Mouse (Mus musculus) layer of hippocampus, adult 2 months (tissue): ENCODE data around the gene Marc2. TPM values are rescaled to one million over a fixed set of nuclear protein-coding genes. Genes with fewer than 3 reads are reported as not detected.

ENCODE experiments used
- DNase-seq, 2 experiments: peaks; one replicate each; pipeline ENCODE4 v3.0.0; 2022; ENCODE audit warnings: low spot score in 2 of 2
- H3K27ac ChIP-seq: fragments of 200-600 bp; 2 replicates; pipeline ENCODE4 v1.8.1; 2022
- H3K4me3 ChIP-seq: fragments of 200-600 bp; 2 replicates; pipeline ENCODE4 v1.8.1; 2022; ENCODE audit warnings: mild to moderate bottlenecking
- CTCF ChIP-seq: fragments of 200-600 bp; conservative IDR thresholded peaks from 2 replicates; pipeline ENCODE4 v1.8.1; 2022; ENCODE audit warnings: antibody characterized with exemption, mild to moderate bottlenecking, moderate library complexity
- total RNA-seq, 2 experiments: library from RNA; stranded (reverse); gene quantifications; 2 replicates each; pipeline ENCODE4 v1.2.3; 2021

The Marc2 gene
- total RNA-seq, 2 experiments from 2014 or later: 103 to 120 TPM

DNA sequence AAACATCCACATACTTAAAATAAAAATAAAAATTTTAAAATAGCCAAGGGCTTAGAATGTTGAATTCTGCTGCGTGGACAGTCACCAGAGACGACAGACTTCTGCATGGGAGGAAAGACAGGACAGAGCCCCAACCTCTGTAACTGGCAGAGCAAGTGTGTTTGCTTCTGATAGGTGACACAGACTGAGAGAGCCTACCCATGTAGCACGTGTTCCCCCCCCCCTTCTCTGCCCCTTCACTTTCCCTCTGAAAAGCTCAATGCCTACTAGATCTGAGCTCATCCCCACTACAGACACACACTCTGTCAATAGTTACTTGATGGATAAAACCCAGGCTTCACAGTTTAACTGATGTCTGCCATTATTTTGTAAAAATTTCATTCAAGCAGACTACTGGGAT lies 722 bp upstream of the Marc2 start:
- no peak overlapping the region for H3K4me3 ChIP-seq
- DNase-seq: no peak
- no peak overlapping the region for H3K27ac ChIP-seq
- TF ChIP-seq CTCF: no peak

GRCm38 (mm10) chr1:184845111-184846071 lies 860 bp downstream of the Marc2 start:
- TF ChIP-seq CTCF: no peak
- peak overlapping the region; percentile 96 for H3K27ac ChIP-seq
- peak overlapping the region; percentile 93 for H3K4me3 ChIP-seq
- peak; percentile 82 to 85 for DNase-seq

DNA sequence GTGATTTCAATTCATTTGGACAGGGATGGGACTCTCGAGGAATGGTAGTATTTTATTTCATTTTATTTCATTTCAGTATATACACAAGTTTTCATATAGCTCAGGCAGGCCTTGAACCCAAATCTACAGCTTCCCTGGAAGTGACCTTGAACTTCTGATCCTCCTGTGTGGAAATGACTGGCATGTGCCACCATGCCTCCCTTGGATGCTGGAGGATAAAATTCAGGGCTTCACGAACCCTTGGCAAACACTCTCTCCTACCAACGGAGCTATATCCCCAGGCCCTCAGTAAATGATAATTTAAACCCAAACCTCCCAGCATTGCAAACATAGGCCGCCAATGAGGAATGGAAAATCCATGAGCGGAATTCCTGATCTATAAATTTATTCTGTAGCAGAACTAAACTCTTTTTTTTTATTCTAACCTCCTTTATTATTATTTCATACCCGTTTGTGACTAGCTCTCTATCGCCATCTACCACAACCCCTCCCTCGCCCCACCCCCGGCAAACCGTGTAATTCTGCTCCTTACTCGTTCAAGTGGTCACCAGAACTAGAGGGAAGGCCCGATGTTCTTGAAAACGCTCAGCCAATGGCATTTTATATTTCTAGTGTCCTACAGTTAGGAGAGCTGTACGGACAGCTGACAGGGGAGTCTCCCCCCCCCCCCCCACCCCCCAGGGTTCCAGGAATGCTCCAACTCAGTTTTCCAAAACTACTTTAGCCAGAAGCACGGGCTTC lies 1.8 kb downstream of the Marc2 start:
- peak overlapping the region; percentile 96 for H3K27ac ChIP-seq
- DNase-seq: no peak
- peak overlapping the region; percentile 93 for H3K4me3 ChIP-seq
- peak; percentile 60 for TF ChIP-seq CTCF

- no peak overlapping the region for H3K4me3 ChIP-seq
- no peak for DNase-seq
- H3K27ac ChIP-seq: no peak overlapping the region
- TF ChIP-seq CTCF: no peak
These were observed 8.6 kb downstream of the Marc2 start for GRCm38 (mm10) chr1:184837649-184838048.

- no peak for DNase-seq
- no peak overlapping the region for H3K27ac ChIP-seq
- no peak for TF ChIP-seq CTCF
- H3K4me3 ChIP-seq: no peak overlapping the region
These were observed 9.9 kb downstream of the Marc2 start for GRCm38 (mm10) chr1:184836350-184836749.

GRCm38 (mm10) chr1:184833499-184833898 lies 12.8 kb downstream of the Marc2 start:
- DNase-seq: no peak
- Histone ChIP-seq H3K27ac (no peak overlapping the region), H3K4me3 (no peak overlapping the region)
- no peak for TF ChIP-seq CTCF

DNA sequence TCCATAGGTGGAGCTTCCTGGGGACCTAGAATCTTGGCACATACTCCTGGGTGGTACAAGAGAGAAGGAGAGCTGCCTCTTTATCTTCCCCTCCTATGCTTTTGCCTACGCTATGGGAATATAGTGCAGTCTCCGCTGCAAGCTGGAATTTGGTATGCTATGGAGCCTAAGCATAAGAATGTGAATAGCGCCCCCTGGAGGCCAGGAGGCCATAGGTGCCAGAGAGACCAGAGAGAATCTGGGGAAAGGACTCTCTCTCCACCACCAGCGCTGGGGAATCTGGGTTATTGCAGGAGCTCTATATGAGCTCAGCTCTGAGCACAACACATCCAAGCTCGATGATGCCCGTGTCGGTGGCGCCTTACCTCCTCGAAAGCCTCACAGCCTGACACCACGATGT lies 14.0 kb downstream of the Marc2 start:
- no peak overlapping the region for H3K4me3 ChIP-seq
- H3K27ac ChIP-seq: no peak overlapping the region
- TF ChIP-seq CTCF: peak; percentile 66
- no peak for DNase-seq

- DNase-seq: no peak
- no peak overlapping the region for H3K4me3 ChIP-seq
- TF ChIP-seq CTCF: no peak
- no peak overlapping the region for H3K27ac ChIP-seq
These were observed 16.4 kb downstream of the Marc2 start for GRCm38 (mm10) chr1:184829897-184830296.

DNA sequence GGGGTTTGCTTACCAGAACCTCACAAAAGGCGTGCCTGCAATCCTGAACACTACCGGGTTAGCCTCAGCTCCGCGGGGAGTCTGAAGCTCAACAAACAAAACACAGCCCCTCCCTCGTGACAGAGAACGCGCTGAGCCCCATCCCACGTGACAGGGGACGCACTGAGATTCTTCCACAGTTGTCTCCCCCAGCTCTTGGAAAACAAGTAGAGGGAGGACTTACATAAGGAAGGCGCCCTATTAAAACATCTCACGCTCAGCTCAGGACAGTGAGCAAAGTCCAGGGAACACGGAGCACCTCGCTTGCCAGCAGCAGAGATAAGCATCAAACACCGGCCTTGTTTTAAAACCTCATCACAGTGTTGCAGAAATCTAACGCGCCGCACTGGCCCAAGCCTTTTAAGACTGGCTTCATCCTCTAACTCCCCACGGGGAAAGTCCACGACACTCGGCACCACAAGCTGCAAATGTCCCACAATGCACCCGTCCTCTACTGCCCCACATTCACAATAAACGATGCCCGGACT lies 19.0 kb downstream of the Marc2 start:
- peak overlapping the region; percentile 57; the same call in 1 of the 2 replicates for H3K27ac ChIP-seq
- no peak for TF ChIP-seq CTCF
- DNase-seq: peak in 1 of 2 experiments; percentile 47
- H3K4me3 ChIP-seq: peak overlapping the region; percentile 26

GRCm38 (mm10) chr1:184825093-184825492 lies 21.2 kb downstream of the Marc2 start:
- DNase-seq: peak in 1 of 2 experiments; percentile 59
- peak overlapping the region; percentile 0; the same call in 1 of the 2 replicates for H3K4me3 ChIP-seq
- TF ChIP-seq CTCF: peak; percentile 72
- H3K27ac ChIP-seq: peak overlapping the region; percentile 69; the same call in 1 of the 2 replicates

GRCm38 (mm10) chr1:184824439-184824851 lies 21.8 kb downstream of the Marc2 start:
- no peak overlapping the region; the same call in 1 of the 2 replicates for H3K4me3 ChIP-seq
- DNase-seq: peak; percentile 77 to 89
- TF ChIP-seq CTCF: peak; percentile 85
- peak overlapping the region; percentile 69 for H3K27ac ChIP-seq

- Histone ChIP-seq H3K4me3 (peak overlapping the region; percentile 47), H3K27ac (no peak overlapping the region)
- peak; percentile 28 to 29 for DNase-seq
- TF ChIP-seq CTCF: no peak
These were observed 23.6 kb downstream of the Marc2 start for GRCm38 (mm10) chr1:184822678-184823077.

- peak; percentile 59 for TF ChIP-seq CTCF
- Histone ChIP-seq H3K27ac (no peak overlapping the region), H3K4me3 (no peak overlapping the region)
- no peak for DNase-seq
These were observed 28.5 kb downstream of the Marc2 start for GRCm38 (mm10) chr1:184817768-184818167.
